Mouse (Mus musculus): ENCODE results near the gene Pfn3. TPM values are rescaled to one million over a fixed set of nuclear protein-coding genes. Genes with fewer than 3 reads are reported as not detected.
A peak's percentile ranks its signal among the peaks of the same experiment; 100 is the strongest.

The Pfn3 gene
- total and polyA plus RNA-seq, 3 experiments, result not detected

- Histone ChIP-seq H3K36me3 (replicated peaks in 1 of 2; ENCODE audit: control insufficient read depth in 1 of 2, insufficient read depth in 1 of 2, low read length in 1 of 2) (no peaks in the 10 kb centered on the region), H3K79me2 (replicated peaks; ENCODE audit: control insufficient read depth, extremely low read depth, insufficient read depth, poor library complexity, severe bottlenecking) (no peaks in the 10 kb centered on the region), H3K27me3 (replicated peaks) (peaks cover 51% of the 10 kb centered on the region), H3K9me3 (replicated peaks; ENCODE audit: low read length) (no peaks in the 10 kb centered on the region), H3K27ac (ENCODE audit: insufficient read depth, low read depth) (no peak overlapping the region), H3K4me3 (replicated peaks in 1 of 3; ENCODE audit: low read depth in 2 of 3, low read length in 2 of 3, poor library complexity in 1 of 3) (no peak overlapping the region), H3K4me1 (ENCODE audit: control insufficient read depth in 1 of 2, insufficient read depth in 2 of 2) (peaks cover 7 to 25% of the 10 kb centered on the region in 2 experiments; a peak in 3 of 4 replicates), H3K4me2 (ENCODE audit: insufficient read depth, low read depth, poor library complexity, severe bottlenecking) (no peak overlapping the region), H3K9ac (ENCODE audit: insufficient read depth, low read depth) (no peak overlapping the region)
- in situ Hi-C loops (cut with MboI; ENCODE audit: low pct_ligation_motif_present, low pct_unique_long_range_greater_than_20kb, low sequenced_read_pairs) (loop anchor here (5.0 kb wide), 1 partner anchor 115 kb away; no protein-coding TSS in a partner anchor), dilution Hi-C loops (cut with MboI; ENCODE audit: extremely low pct_ligation_motif_present, extremely low pct_unique_long_range_greater_than_20kb, low sequenced_read_pairs) (no loop called here)
- DNase-seq (ENCODE audit: extremely low read depth), result no peak
- TF ChIP-seq UBTF (IDR thresholded peaks at IDR 0.05; ENCODE audit: low read depth, low read length), result no peak
- TF ChIP-seq TBP (conservative IDR thresholded peaks at IDR 0.05; ENCODE audit: low read depth, low read length), result no peak
- TF ChIP-seq PAX5 (IDR thresholded peaks at IDR 0.05; ENCODE audit: low read length), result no peak
- no peak for TF ChIP-seq BHLHE40 (IDR thresholded peaks at IDR 0.05; ENCODE audit: low read depth, low read length)
These were observed 7.7 kb downstream of the Pfn3 start for GRCm38 (mm10) chr13:55407341-55407740.

- dilution Hi-C loops (cut with MboI; ENCODE audit: extremely low pct_ligation_motif_present, extremely low pct_unique_long_range_greater_than_20kb, low sequenced_read_pairs), result no loop called here
- no peak overlapping the region for H3K27ac ChIP-seq (ENCODE audit: insufficient read depth, low read depth)
- H3K4me3 ChIP-seq (replicated peaks in 1 of 3; ENCODE audit: low read depth in 2 of 3, low read length in 2 of 3, poor library complexity in 1 of 3), result no peak overlapping the region
These were observed 9.1 kb downstream of the Pfn3 start for GRCm38 (mm10) chr13:55405783-55406390.

GRCm38 (mm10) chr13:55404853-55405782 is 9.9 kb downstream of the Pfn3 start:
- no peaks in the 10 kb centered on the region for H3K36me3 ChIP-seq (replicated peaks in 1 of 2; ENCODE audit: control insufficient read depth in 1 of 2, insufficient read depth in 1 of 2, low read length in 1 of 2)
- H3K9me3 ChIP-seq (replicated peaks; ENCODE audit: low read length), result no peaks in the 10 kb centered on the region
- no peak overlapping the region for H3K9ac ChIP-seq (ENCODE audit: insufficient read depth, low read depth)
- H3K27ac ChIP-seq (ENCODE audit: insufficient read depth, low read depth), result no peak overlapping the region
- dilution Hi-C loops (cut with MboI; ENCODE audit: extremely low pct_ligation_motif_present, extremely low pct_unique_long_range_greater_than_20kb, low sequenced_read_pairs), result no loop called here
- no peak overlapping the region for H3K4me3 ChIP-seq (replicated peaks in 1 of 3; ENCODE audit: low read depth in 2 of 3, low read length in 2 of 3, poor library complexity in 1 of 3)
- DNase-seq (ENCODE audit: extremely low read depth), result peak; percentile 84
- H3K79me2 ChIP-seq (replicated peaks; ENCODE audit: control insufficient read depth, extremely low read depth, insufficient read depth, poor library complexity, severe bottlenecking), result no peaks in the 10 kb centered on the region
- in situ Hi-C loops (cut with MboI; ENCODE audit: low pct_ligation_motif_present, low pct_unique_long_range_greater_than_20kb, low sequenced_read_pairs), result loop anchor here (5.0 kb wide), 1 partner anchor 117 kb away; no protein-coding TSS in a partner anchor
- peaks cover 64% of the 10 kb centered on the region for H3K27me3 ChIP-seq (replicated peaks)
- H3K4me2 ChIP-seq (ENCODE audit: insufficient read depth, low read depth, poor library complexity, severe bottlenecking), result peak overlapping the region; percentile 64
- H3K4me1 ChIP-seq (ENCODE audit: control insufficient read depth in 1 of 2, insufficient read depth in 2 of 2), result peaks cover 9 to 25% of the 10 kb centered on the region in 2 experiments
- no peak for TF ChIP-seq POLR2AphosphoS2 (IDR thresholded peaks at IDR 0.05; ENCODE audit: low read depth, low read length)
- TF ChIP-seq MAFK (IDR thresholded peaks at IDR 0.05; ENCODE audit: insufficient replicate concordance, low read length), result no peak
- 0 out of 2 replicates have a peak, but pooled peaks have one; percentile 49 for TF ChIP-seq TCF12 (IDR thresholded peaks at IDR 0.05; ENCODE audit: low read depth, low read length)
- no peak for TF ChIP-seq TBP (conservative IDR thresholded peaks at IDR 0.05; ENCODE audit: low read depth, low read length)
- TF ChIP-seq JUN (IDR thresholded peaks at IDR 0.05; ENCODE audit: insufficient read depth, low read depth, low read length), result no peak
- peak; percentile 91 for TF ChIP-seq SMC3 (IDR thresholded peaks at IDR 0.05; ENCODE audit: low read depth, low read length)
- no peak for TF ChIP-seq CHD2 (IDR thresholded peaks at IDR 0.05; ENCODE audit: low read length)
- no peak for TF ChIP-seq ZMIZ1 (IDR thresholded peaks at IDR 0.05; ENCODE audit: low read depth, low read length)
- no peak for TF ChIP-seq MAX (IDR thresholded peaks at IDR 0.05; ENCODE audit: low read length)
- peak; percentile 21; the same call in 1 of the 2 replicates for TF ChIP-seq HCFC1 (IDR thresholded peaks at IDR 0.05; ENCODE audit: low read depth, low read length)
- no peak for TF ChIP-seq ZKSCAN1 (IDR thresholded peaks at IDR 0.05; ENCODE audit: borderline replicate concordance, low read depth, low read length)
- TF ChIP-seq IRF4 (IDR thresholded peaks at IDR 0.05; ENCODE audit: low read depth, low read length), result 0 out of 2 replicates have a peak, but pooled peaks have one; percentile 9
- TF ChIP-seq MXI1 (IDR thresholded peaks at IDR 0.05; ENCODE audit: low read depth, low read length), result peak; percentile 65; the same call in 1 of the 2 replicates
- TF ChIP-seq POLR2A (IDR thresholded peaks at IDR 0.05; ENCODE audit: low read depth, low read length), result no peak
- no peak for TF ChIP-seq MAZ (IDR thresholded peaks at IDR 0.05; ENCODE audit: low read depth, low read length)
- TF ChIP-seq PAX5 (IDR thresholded peaks at IDR 0.05; ENCODE audit: low read length), result no peak
- peak; percentile 10; the same call in 1 of the 2 replicates for TF ChIP-seq MEF2A (IDR thresholded peaks at IDR 0.05; ENCODE audit: borderline replicate concordance, low read depth, low read length)
- peak; percentile 61 for TF ChIP-seq ZC3H11A (IDR thresholded peaks at IDR 0.05; ENCODE audit: low read depth, low read length)
- no peak for TF ChIP-seq BHLHE40 (IDR thresholded peaks at IDR 0.05; ENCODE audit: low read depth, low read length)
- peak; percentile 94 for TF ChIP-seq RAD21 (IDR thresholded peaks at IDR 0.05; ENCODE audit: low read depth, low read length)

More at GRCm38 (mm10) chr13:55405783-55406390, 9.1 kb downstream of the Pfn3 start:
- no peak for DNase-seq (ENCODE audit: extremely low read depth)
- H3K4me2 ChIP-seq (ENCODE audit: insufficient read depth, low read depth, poor library complexity, severe bottlenecking), result peak overlapping the region; percentile 64
- H3K79me2 ChIP-seq (replicated peaks; ENCODE audit: control insufficient read depth, extremely low read depth, insufficient read depth, poor library complexity, severe bottlenecking), result no peaks in the 10 kb centered on the region
- no peaks in the 10 kb centered on the region for H3K9me3 ChIP-seq (replicated peaks; ENCODE audit: low read length)
- peaks cover 58% of the 10 kb centered on the region for H3K27me3 ChIP-seq (replicated peaks)
- in situ Hi-C loops (cut with MboI; ENCODE audit: low pct_ligation_motif_present, low pct_unique_long_range_greater_than_20kb, low sequenced_read_pairs), result loop anchor here (5.0 kb wide), 1 partner anchor 116 kb away; no protein-coding TSS in a partner anchor
- H3K36me3 ChIP-seq (replicated peaks in 1 of 2; ENCODE audit: control insufficient read depth in 1 of 2, insufficient read depth in 1 of 2, low read length in 1 of 2), result no peaks in the 10 kb centered on the region
- peaks cover 9 to 25% of the 10 kb centered on the region in 2 experiments for H3K4me1 ChIP-seq (ENCODE audit: control insufficient read depth in 1 of 2, insufficient read depth in 2 of 2)
- H3K9ac ChIP-seq (ENCODE audit: insufficient read depth, low read depth), result no peak overlapping the region
- no peak for TF ChIP-seq NRF1 (IDR thresholded peaks at IDR 0.05; ENCODE audit: low read depth, low read length)
- TF ChIP-seq MAX (IDR thresholded peaks at IDR 0.05; ENCODE audit: low read length), result no peak

Measured in CH12.LX (cell line).